Mouse (Mus musculus): ENCODE results near the gene Gdf9. TPM values are rescaled to one million over a fixed set of nuclear protein-coding genes. Genes with fewer than 3 reads are reported as not detected.
A peak's percentile ranks its signal among the peaks of the same experiment; 100 is the strongest.

The Gdf9 gene
- polyA plus RNA-seq, 1 experiment: 0.55 TPM

GRCm38 (mm10) chr11:53463551-53464424, 33.0 kb downstream of the Gdf9 start:
- H3K27me3 ChIP-seq (ENCODE audit: control insufficient read depth, insufficient read depth, low read length, poor library complexity, severe bottlenecking): peaks cover 4% of the 10 kb centered on the region

GRCm38 (mm10) chr11:53466231-53466971, 35.6 kb downstream of the Gdf9 start:
- no peaks in the 10 kb centered on the region for H3K4me1 ChIP-seq (ENCODE audit: control insufficient read depth, insufficient read depth, low read length)
- H3K36me3 ChIP-seq (ENCODE audit: control insufficient read depth, insufficient read depth, low read length, poor library complexity, severe bottlenecking): no peaks in the 10 kb centered on the region
- H3K27ac ChIP-seq (ENCODE audit: insufficient read depth, low read length): no peak overlapping the region
- peak overlapping the region; percentile 21 for H3K9ac ChIP-seq (ENCODE audit: low read depth, poor library complexity, severe bottlenecking)
- H3K9me3 ChIP-seq (replicated peaks; ENCODE audit: control insufficient read depth, insufficient read depth, low read length, poor library complexity, severe bottlenecking): no peaks in the 10 kb centered on the region
- H3K4me3 ChIP-seq (ENCODE audit: low read depth, low read length): peak overlapping the region; percentile 73
- TF ChIP-seq POLR2A (IDR thresholded peaks at IDR 0.05; ENCODE audit: insufficient read depth, low read length): no peak
- TF ChIP-seq CTCF (IDR thresholded peaks at IDR 0.05; ENCODE audit: low read depth, low read length): peak; percentile 87
- peaks cover 4% of the 10 kb centered on the region for H3K27me3 ChIP-seq (ENCODE audit: control insufficient read depth, insufficient read depth, low read length, poor library complexity, severe bottlenecking)

More at GRCm38 (mm10) chr11:53463551-53464424, 33.0 kb downstream of the Gdf9 start:
- H3K4me1 ChIP-seq (ENCODE audit: control insufficient read depth, insufficient read depth, low read length): no peaks in the 10 kb centered on the region
- peak overlapping the region; percentile 7 for H3K9ac ChIP-seq (ENCODE audit: low read depth, poor library complexity, severe bottlenecking)
- no peaks in the 10 kb centered on the region for H3K36me3 ChIP-seq (ENCODE audit: control insufficient read depth, insufficient read depth, low read length, poor library complexity, severe bottlenecking)
- no peak overlapping the region for H3K27ac ChIP-seq (ENCODE audit: insufficient read depth, low read length)
- H3K4me3 ChIP-seq (ENCODE audit: low read depth, low read length): peak overlapping the region; percentile 71
- no peak for TF ChIP-seq EP300 (IDR thresholded peaks at IDR 0.05; ENCODE audit: insufficient read depth, low read depth, low read length)
- TF ChIP-seq POLR2A (IDR thresholded peaks at IDR 0.05; ENCODE audit: insufficient read depth, low read length): no peak
- no peak for TF ChIP-seq CTCF (IDR thresholded peaks at IDR 0.05; ENCODE audit: low read depth, low read length)
- no peaks in the 10 kb centered on the region for H3K9me3 ChIP-seq (replicated peaks; ENCODE audit: control insufficient read depth, insufficient read depth, low read length, poor library complexity, severe bottlenecking)

GRCm38 (mm10) chr11:53469294-53469967, 38.6 kb downstream of the Gdf9 start:
- Histone ChIP-seq H3K4me3 (ENCODE audit: low read depth, low read length) (no peak overlapping the region), H3K9ac (ENCODE audit: low read depth, poor library complexity, severe bottlenecking) (no peak overlapping the region), H3K36me3 (ENCODE audit: control insufficient read depth, insufficient read depth, low read length, poor library complexity, severe bottlenecking) (no peaks in the 10 kb centered on the region), H3K9me3 (replicated peaks; ENCODE audit: control insufficient read depth, insufficient read depth, low read length, poor library complexity, severe bottlenecking) (no peaks in the 10 kb centered on the region), H3K27ac (ENCODE audit: insufficient read depth, low read length) (no peak overlapping the region), H3K27me3 (ENCODE audit: control insufficient read depth, insufficient read depth, low read length, poor library complexity, severe bottlenecking) (no peaks in the 10 kb centered on the region; the same call in 1 of the 2 replicates), H3K4me1 (ENCODE audit: control insufficient read depth, insufficient read depth, low read length) (no peaks in the 10 kb centered on the region)
- TF ChIP-seq POLR2A (IDR thresholded peaks at IDR 0.05; ENCODE audit: insufficient read depth, low read length): no peak

- Histone ChIP-seq H3K4me3 (ENCODE audit: low read depth, low read length) (peak within 1 kb of the TSS; percentile 21; the same call in 1 of the 2 replicates), H3K9me3 (replicated peaks; ENCODE audit: control insufficient read depth, insufficient read depth, low read length, poor library complexity, severe bottlenecking) (no peaks in the 10 kb centered on the region), H3K36me3 (ENCODE audit: control insufficient read depth, insufficient read depth, low read length, poor library complexity, severe bottlenecking) (no peaks in the 10 kb centered on the region), H3K4me1 (ENCODE audit: control insufficient read depth, insufficient read depth, low read length) (no peaks in the 10 kb centered on the region), H3K27ac (ENCODE audit: insufficient read depth, low read length) (no peak within 1 kb of the TSS), H3K9ac (ENCODE audit: low read depth, poor library complexity, severe bottlenecking) (no peak within 1 kb of the TSS), H3K27me3 (ENCODE audit: control insufficient read depth, insufficient read depth, low read length, poor library complexity, severe bottlenecking) (no peaks in the 10 kb centered on the region; the same call in 1 of the 2 replicates)
- TF ChIP-seq CTCF (IDR thresholded peaks at IDR 0.05; ENCODE audit: low read depth, low read length) (peak; percentile 94), EP300 (IDR thresholded peaks at IDR 0.05; ENCODE audit: insufficient read depth, low read depth, low read length) (no peak), POLR2A (IDR thresholded peaks at IDR 0.05; ENCODE audit: insufficient read depth, low read length) (no peak)
Measured at GRCm38 (mm10) chr11:53469968-53470695, 39.3 kb downstream of the Gdf9 start, which contains the start of gene Gm9837. Gene Gm9837, minus strand, starts transcription at chr11:53470479.

- TF ChIP-seq EP300 (IDR thresholded peaks at IDR 0.05; ENCODE audit: insufficient read depth, low read depth, low read length) (no peak), POLR2A (IDR thresholded peaks at IDR 0.05; ENCODE audit: insufficient read depth, low read length) (no peak), CTCF (IDR thresholded peaks at IDR 0.05; ENCODE audit: low read depth, low read length) (no peak)
Measured at GRCm38 (mm10) chr11:53472709-53473108, 41.9 kb downstream of the Gdf9 start.

More at GRCm38 (mm10) chr11:53472709-53473108, 41.9 kb downstream of the Gdf9 start:
- H3K4me3 ChIP-seq (ENCODE audit: low read depth, low read length): no peak overlapping the region
- H3K27ac ChIP-seq (ENCODE audit: insufficient read depth, low read length): no peak overlapping the region
- 0 out of 2 replicates have a peak, but pooled peaks cover 3% of the 10 kb centered on the region for H3K27me3 ChIP-seq (ENCODE audit: control insufficient read depth, insufficient read depth, low read length, poor library complexity, severe bottlenecking)
- no peaks in the 10 kb centered on the region for H3K36me3 ChIP-seq (ENCODE audit: control insufficient read depth, insufficient read depth, low read length, poor library complexity, severe bottlenecking)
- H3K9me3 ChIP-seq (replicated peaks; ENCODE audit: control insufficient read depth, insufficient read depth, low read length, poor library complexity, severe bottlenecking): no peaks in the 10 kb centered on the region
- no peaks in the 10 kb centered on the region for H3K4me1 ChIP-seq (ENCODE audit: control insufficient read depth, insufficient read depth, low read length)
- no peak overlapping the region for H3K9ac ChIP-seq (ENCODE audit: low read depth, poor library complexity, severe bottlenecking)
